Mouse (Mus musculus) myocyte (in vitro differentiated cells): ENCODE results near the gene Nfya. TPM values are rescaled to one million over a fixed set of nuclear protein-coding genes. Genes with fewer than 3 reads are reported as not detected.

Experiments
- H3K27me3 ChIP-seq: one replicate; pipeline ENCODE4 v1.6.1; 2011; ENCODE audit not compliant: control insufficient read depth, insufficient read depth, insufficient read length
- H3K36me3 ChIP-seq: one replicate; pipeline ENCODE4 v1.6.1; 2011; ENCODE audit not compliant: control insufficient read depth, insufficient read depth
- H3K4me2 ChIP-seq: one replicate; pipeline ENCODE4 v1.6.1; 2011; ENCODE audit warnings: low read depth, control low read depth
- H3K4me3 ChIP-seq: one replicate; pipeline ENCODE4 v1.5.1; 2011; ENCODE audit warnings: mild to moderate bottlenecking, control low read depth, moderate library complexity
- H3K79me2 ChIP-seq: one replicate; pipeline ENCODE4 v1.6.1; 2011; ENCODE audit not compliant: control insufficient read depth, insufficient read depth
- H3ac ChIP-seq: one replicate; pipeline ENCODE4 v1.6.1; 2011; ENCODE audit not compliant: control insufficient read depth, insufficient read length
- CEBPB ChIP-seq: IDR thresholded peaks from 2 replicates; pipeline ENCODE4 v1.6.1; 2011; ENCODE audit warnings: mild to moderate bottlenecking, moderate library complexity; ENCODE audit not compliant: poor library complexity, insufficient read depth, severe bottlenecking
- E2F4 ChIP-seq: IDR thresholded peaks from one replicate; pipeline ENCODE4 v1.6.1; 2011; ENCODE audit warnings: mild to moderate bottlenecking, control low read depth, moderate library complexity; ENCODE audit not compliant: insufficient read depth
- MAX ChIP-seq: IDR thresholded peaks from one replicate; pipeline ENCODE4 v1.6.1; 2011; ENCODE audit warnings: low read depth, mild to moderate bottlenecking, control low read depth
- MYOD1 ChIP-seq, 3 experiments: IDR thresholded peaks; one replicate each; pipeline ENCODE4 v1.6.1; 2011; ENCODE audit warnings: control low read depth in 2 of 3, low read depth in 2 of 3, mild to moderate bottlenecking in 2 of 3, moderate library complexity in 1 of 3; ENCODE audit not compliant: insufficient read length in 2 of 3, control insufficient read depth in 1 of 3
- MYOG ChIP-seq, 3 experiments: IDR thresholded peaks; one replicate each; pipeline ENCODE4 v1.6.1; 2011; ENCODE audit warnings: control low read depth in 2 of 3, low read depth in 2 of 3, mild to moderate bottlenecking in 2 of 3; ENCODE audit not compliant: insufficient read length in 2 of 3, control insufficient read depth in 1 of 3, insufficient read depth in 1 of 3
- POLR2A ChIP-seq: IDR thresholded peaks from one replicate; pipeline ENCODE4 v1.6.1; 2011; ENCODE audit warnings: low read depth, mild to moderate bottlenecking, control low read depth, moderate library complexity; ENCODE audit not compliant: insufficient read length
- POLR2AphosphoS2 ChIP-seq: IDR thresholded peaks from one replicate; pipeline ENCODE4 v1.6.1; 2011; ENCODE audit warnings: low read depth, control low read depth; ENCODE audit not compliant: insufficient read length
- REST ChIP-seq: IDR thresholded peaks from one replicate; pipeline ENCODE4 v1.6.1; 2011; ENCODE audit warnings: mild to moderate bottlenecking, control low read depth, moderate library complexity; ENCODE audit not compliant: insufficient read depth, insufficient read length
- SRF ChIP-seq: IDR thresholded peaks from one replicate; pipeline ENCODE4 v1.6.1; 2011; ENCODE audit warnings: low read depth; ENCODE audit not compliant: control insufficient read depth, insufficient read length
- TCF12 ChIP-seq: IDR thresholded peaks from one replicate; pipeline ENCODE4 v1.6.1; 2011; ENCODE audit warnings: mild to moderate bottlenecking, control low read depth; ENCODE audit not compliant: poor library complexity, insufficient read depth, severe bottlenecking
- TCF3 ChIP-seq: IDR thresholded peaks from one replicate; pipeline ENCODE4 v1.6.1; 2011; ENCODE audit warnings: low read depth, control low read depth; ENCODE audit not compliant: insufficient read length
- USF1 ChIP-seq: IDR thresholded peaks from one replicate; pipeline ENCODE4 v1.6.1; 2011; ENCODE audit warnings: low read depth, mild to moderate bottlenecking, control low read depth, moderate library complexity
- polyA plus RNA-seq: library from polyadenylated mRNA; unstranded; fragments of >200 nt; fragmentation: generic; extraction: Trizol; gene quantifications from one replicate; pipeline ENCODE4 v1.2.1, GENCODE M21; 2012; ENCODE audit warnings: missing spikeins

The Nfya gene
- polyA plus RNA-seq, 1 experiment = 17.0 TPM

DNA sequence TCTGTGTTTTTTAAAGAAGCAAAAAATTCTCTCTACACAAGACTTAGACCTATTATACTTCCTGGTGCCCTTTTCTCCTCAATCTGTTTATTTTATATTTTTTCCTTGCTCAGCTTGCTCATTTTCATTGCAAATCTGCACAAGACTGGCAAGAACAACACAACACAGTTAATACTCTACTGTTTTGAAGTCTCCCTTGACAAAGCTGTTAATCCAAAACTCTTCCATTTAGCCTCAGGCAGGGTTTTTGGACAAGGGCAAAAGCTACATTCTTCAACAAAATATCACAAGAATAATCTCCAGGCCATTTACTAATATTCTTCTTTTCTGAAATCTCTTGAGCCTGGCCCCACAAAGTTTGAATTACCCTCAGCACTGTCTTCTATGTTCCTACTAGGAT, 38.1 kb downstream of the Nfya start:
- Histone ChIP-seq H3K4me3 (no peak overlapping the region), H3K4me2 (no peak overlapping the region), H3K79me2 (no peaks in the 10 kb centered on the region), H3ac (no peak overlapping the region), H3K27me3 (no peaks in the 10 kb centered on the region), H3K36me3 (no peaks in the 10 kb centered on the region)
- TF ChIP-seq POLR2AphosphoS2 (no peak), MAX (no peak), E2F4 (no peak), MYOG (IDR thresholded peaks at IDR 0.05; ENCODE audit: control insufficient read depth in 1 of 3, insufficient read depth in 1 of 3, insufficient read length in 2 of 3, low read depth in 2 of 3) (no peak), REST (no peak), POLR2A (no peak), TCF3 (no peak), CEBPB (no peak), SRF (no peak), TCF12 (no peak), USF1 (no peak), MYOD1 (IDR thresholded peaks at IDR 0.05; ENCODE audit: control insufficient read depth in 1 of 3, insufficient read length in 2 of 3, low read depth in 2 of 3) (no peak)

DNA sequence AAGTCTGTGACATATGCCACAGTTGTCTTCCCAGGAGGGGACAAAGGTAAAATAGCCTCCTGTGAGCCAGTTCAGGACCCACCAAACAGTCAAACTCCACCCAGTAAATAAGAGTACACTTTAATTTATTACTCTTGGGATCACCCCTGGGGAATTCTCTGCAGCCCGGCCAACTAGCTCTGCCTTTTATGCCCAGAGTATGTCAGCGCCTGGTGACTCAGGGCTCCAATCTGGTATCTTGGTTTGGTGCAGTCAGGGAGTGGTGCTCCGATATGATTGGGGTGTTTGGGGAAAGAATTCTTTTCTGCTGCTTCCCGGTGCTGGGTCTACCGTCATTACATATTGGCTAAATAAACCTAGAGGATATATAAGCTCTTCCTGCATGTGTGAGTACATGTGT, 42.9 kb downstream of the Nfya start:
- no peak for TF ChIP-seq MAX
- TF ChIP-seq TCF12 = no peak
- TF ChIP-seq SRF = no peak
- TF ChIP-seq USF1 = no peak
- TF ChIP-seq E2F4 = no peak
- no peak for TF ChIP-seq REST
- TF ChIP-seq POLR2AphosphoS2 = no peak
- no peak for TF ChIP-seq MYOD1 (IDR thresholded peaks at IDR 0.05; ENCODE audit: control insufficient read depth in 1 of 3, insufficient read length in 2 of 3, low read depth in 2 of 3)
- TF ChIP-seq MYOG (IDR thresholded peaks at IDR 0.05; ENCODE audit: control insufficient read depth in 1 of 3, insufficient read depth in 1 of 3, insufficient read length in 2 of 3, low read depth in 2 of 3) = no peak
- TF ChIP-seq TCF3 = no peak
- TF ChIP-seq POLR2A = no peak
- TF ChIP-seq CEBPB = no peak
- H3K27me3 ChIP-seq = no peaks in the 10 kb centered on the region
- H3K4me3 ChIP-seq = no peak overlapping the region

DNA sequence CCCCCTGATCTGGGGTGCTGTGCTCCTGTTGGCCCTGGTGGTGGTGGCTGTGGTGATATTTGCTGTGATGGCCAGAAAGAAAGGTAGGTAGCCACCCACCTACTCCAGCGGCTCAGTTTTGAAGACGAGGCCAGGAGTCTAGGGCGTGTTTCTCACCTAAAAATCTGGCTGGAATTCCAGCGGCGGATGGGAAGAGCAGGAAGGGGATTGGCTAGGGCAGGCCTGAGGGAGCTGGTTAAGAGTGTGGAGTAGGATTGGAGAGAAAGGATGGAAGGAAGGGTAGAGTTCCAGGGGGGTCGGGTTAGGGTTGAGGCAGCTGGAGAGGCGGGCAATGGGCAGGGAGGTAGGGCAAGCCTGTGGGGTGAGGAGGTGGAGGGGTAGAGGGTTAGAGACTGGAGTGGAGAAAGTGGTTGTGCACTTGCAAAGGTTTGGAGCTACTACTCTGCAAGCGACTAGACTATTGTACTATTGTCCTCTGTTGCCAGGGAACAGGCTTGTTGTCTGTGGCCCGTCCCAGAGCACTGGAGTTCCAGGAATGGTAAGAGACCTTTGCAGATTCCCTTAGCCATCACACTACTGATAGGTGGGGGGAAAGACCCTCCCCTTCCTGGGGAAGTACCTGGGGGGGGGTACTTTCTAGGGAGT, 44.1 kb downstream of the Nfya start:
- Histone ChIP-seq H3K4me2 (no peak overlapping the region), H3K79me2 (no peaks in the 10 kb centered on the region), H3K36me3 (no peaks in the 10 kb centered on the region), H3ac (no peak overlapping the region), H3K27me3 (no peaks in the 10 kb centered on the region), H3K4me3 (no peak overlapping the region)
- no peak for TF ChIP-seq TCF3

More for the DNA sequence above, 42.9 kb downstream of the Nfya start:
- no peaks in the 10 kb centered on the region for H3K79me2 ChIP-seq
- H3ac ChIP-seq = no peak overlapping the region
- H3K4me2 ChIP-seq = no peak overlapping the region
- H3K36me3 ChIP-seq = no peaks in the 10 kb centered on the region

DNA sequence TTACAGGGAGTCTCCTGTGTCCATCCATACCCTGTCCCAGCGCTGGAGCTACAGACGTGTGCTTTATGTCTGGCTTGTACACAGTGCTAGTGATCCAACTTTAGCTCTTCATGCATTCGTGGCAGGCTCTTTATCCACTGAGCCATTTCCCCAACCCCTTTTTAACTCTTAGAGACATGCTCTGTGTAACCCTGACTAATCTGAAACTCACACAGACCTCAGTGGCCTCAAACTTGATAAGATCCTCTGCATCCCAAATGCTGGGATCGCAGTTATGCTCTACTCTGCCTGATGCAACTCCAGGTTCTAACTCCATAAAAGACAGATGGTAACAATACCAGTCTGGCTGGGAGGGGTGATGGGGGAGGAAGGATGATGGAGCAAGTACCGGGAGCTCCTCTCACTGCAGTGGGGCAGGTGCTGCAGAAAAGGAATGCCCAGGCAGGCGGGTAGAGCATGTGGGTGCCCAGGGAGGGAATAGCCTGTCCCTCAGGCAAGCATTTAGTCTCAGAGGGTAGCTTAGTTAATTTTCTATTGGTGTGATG, 46.2 kb downstream of the Nfya start:
- Histone ChIP-seq H3K4me2 (no peak overlapping the region), H3K36me3 (no peaks in the 10 kb centered on the region), H3K79me2 (no peaks in the 10 kb centered on the region), H3K27me3 (no peaks in the 10 kb centered on the region), H3K4me3 (no peak overlapping the region), H3ac (no peak overlapping the region)
- TF ChIP-seq TCF3 (no peak), MYOD1 (IDR thresholded peaks at IDR 0.05; ENCODE audit: control insufficient read depth in 1 of 3, insufficient read length in 2 of 3, low read depth in 2 of 3) (no peak), CEBPB (no peak), TCF12 (no peak), POLR2A (no peak), USF1 (no peak), SRF (no peak), POLR2AphosphoS2 (no peak), REST (no peak)

DNA sequence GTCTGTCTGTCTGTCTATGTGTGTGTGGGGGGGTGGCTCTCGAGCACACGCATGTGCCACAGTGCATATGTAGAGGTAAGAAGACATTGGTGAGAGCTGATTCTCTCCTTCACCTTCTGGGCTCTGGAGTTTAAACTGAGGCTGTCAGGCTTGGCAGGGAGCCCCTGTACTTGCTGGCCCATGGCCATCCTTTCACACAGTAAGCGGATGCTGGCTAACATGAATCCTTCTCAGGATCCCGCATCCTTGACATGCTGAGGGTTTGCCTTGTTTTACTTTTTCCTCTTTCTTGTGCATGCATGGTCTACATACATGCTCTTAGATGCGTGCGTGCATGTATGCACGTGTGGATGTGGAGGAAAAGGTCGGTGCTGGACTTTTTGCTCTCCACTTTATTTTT, 46.7 kb downstream of the Nfya start:
- no peak overlapping the region for H3K4me3 ChIP-seq
- H3ac ChIP-seq = no peak overlapping the region
- no peaks in the 10 kb centered on the region for H3K27me3 ChIP-seq
- H3K4me2 ChIP-seq = no peak overlapping the region
- no peaks in the 10 kb centered on the region for H3K36me3 ChIP-seq
- TF ChIP-seq REST (no peak), MAX (no peak), USF1 (no peak), E2F4 (no peak), TCF12 (no peak), POLR2A (no peak), SRF (no peak), POLR2AphosphoS2 (no peak), MYOG (IDR thresholded peaks at IDR 0.05; ENCODE audit: control insufficient read depth in 1 of 3, insufficient read depth in 1 of 3, insufficient read length in 2 of 3, low read depth in 2 of 3) (no peak), CEBPB (no peak), MYOD1 (IDR thresholded peaks at IDR 0.05; ENCODE audit: control insufficient read depth in 1 of 3, insufficient read length in 2 of 3, low read depth in 2 of 3) (no peak), TCF3 (no peak)
- H3K79me2 ChIP-seq = no peaks in the 10 kb centered on the region
